Mouse (Mus musculus) liver, embryonic 15.5 days (tissue): ENCODE measurements around the gene Cenps. TPM values are rescaled to one million over a fixed set of nuclear protein-coding genes. Genes with fewer than 3 reads are reported as not detected.
"Not testable (repeated sequence)": the region's sequence is repeated elsewhere in the genome, so short reads cannot be mapped to it uniquely, and the experiment has no call there.

Experiments
- ATAC-seq: fragments of 200-750 bp; cut with Nextera tagmentation; 2 replicates; pipeline ENCODE4 v1.8.0; 2017; ENCODE audit warnings: moderate number of reproducible peaks, mild to moderate bottlenecking, moderate library complexity; ENCODE audit not compliant: insufficient read depth
- H3K27ac ChIP-seq: fragments of 300-500 bp; sonication (generic); replicated peaks from 2 replicates; pipeline ENCODE4 v1.5.1; 2015; ENCODE audit warnings: mild to moderate bottlenecking, inconsistent platforms
- H3K27me3 ChIP-seq: fragments of 300-500 bp; sonication (generic); 2 replicates; pipeline ENCODE4 v1.6.1; 2015; ENCODE audit warnings: mild to moderate bottlenecking, inconsistent platforms
- H3K36me3 ChIP-seq: fragments of 300-500 bp; sonication (generic); replicated peaks from 2 replicates; pipeline ENCODE4 v1.6.1; 2015; ENCODE audit warnings: moderate library complexity, mild to moderate bottlenecking, inconsistent platforms
- H3K4me1 ChIP-seq: fragments of 300-500 bp; sonication (generic); replicated peaks from 2 replicates; pipeline ENCODE4 v1.6.1; 2015; ENCODE audit warnings: inconsistent platforms
- H3K4me2 ChIP-seq: fragments of 300-500 bp; sonication (generic); 2 replicates; pipeline ENCODE4 v1.6.1; 2015; ENCODE audit warnings: moderate library complexity, mild to moderate bottlenecking, inconsistent platforms
- H3K4me3 ChIP-seq: fragments of 300-500 bp; sonication (generic); replicated peaks from 2 replicates; pipeline ENCODE4 v1.5.1; 2015; ENCODE audit warnings: mild to moderate bottlenecking, inconsistent platforms
- H3K9ac ChIP-seq: fragments of 300-500 bp; sonication (generic); 2 replicates; pipeline ENCODE4 v1.6.1; 2015; ENCODE audit warnings: moderate library complexity, mild to moderate bottlenecking, inconsistent platforms
- H3K9me3 ChIP-seq: fragments of 300-500 bp; sonication (generic); replicated peaks from 2 replicates; pipeline ENCODE4 v1.6.1; 2016; ENCODE audit warnings: inconsistent platforms
- WGBS: fragments of 180-500 bp; shearing (Covaris S2); methylation state at CpG from one replicate; pipeline ENCODE4 v1.1.7; 2015; ENCODE audit warnings: mixed read lengths; ENCODE audit not compliant: insufficient replicate concordance; 5-methylcytosine and 5-hydroxymethylcytosine counted together
- polyA plus RNA-seq: library from polyadenylated mRNA; unstranded; fragments of >200 nt; fragmentation: Nextera tagmentation; extraction: Ambion mirVana; gene quantifications from 2 replicates; pipeline ENCODE4 v1.2.1, GENCODE M21; 2015

Cenps gene
- polyA plus RNA-seq, 1 experiment from 2014 or later: 12.4 TPM

DNA sequence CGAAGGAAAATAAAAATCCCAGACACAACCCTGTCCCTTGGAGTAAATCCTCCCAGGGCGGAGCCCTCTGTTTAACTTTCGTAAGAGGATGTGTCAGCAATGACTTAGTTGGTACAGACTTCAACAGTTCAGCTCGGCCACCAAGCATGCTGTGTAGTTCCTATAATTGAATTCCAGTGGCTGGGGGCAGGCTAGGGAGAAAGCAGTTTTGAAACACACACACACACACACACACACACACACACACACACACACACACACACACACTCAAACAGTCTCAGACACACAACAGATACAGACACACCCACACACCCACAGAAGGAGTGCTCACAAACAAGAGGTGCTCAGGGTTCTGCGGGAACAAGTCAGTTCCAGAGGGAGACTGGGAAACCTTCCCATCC lies 34.2 kb upstream of the Cenps start:
- Histone ChIP-seq H3K4me2 (no peak overlapping the region), H3K4me3 (no peak overlapping the region), H3K9me3 (no peaks in the 10 kb centered on the region), H3K36me3 (no peaks in the 10 kb centered on the region), H3K9ac (no peak overlapping the region), H3K27me3 (no peaks in the 10 kb centered on the region), H3K4me1 (peaks cover 45% of the 10 kb centered on the region), H3K27ac (peak overlapping the region; percentile 46)
- ATAC-seq: no peak
- WGBS: 49% methylated on average over 5 of the region's 5 CpGs

DNA sequence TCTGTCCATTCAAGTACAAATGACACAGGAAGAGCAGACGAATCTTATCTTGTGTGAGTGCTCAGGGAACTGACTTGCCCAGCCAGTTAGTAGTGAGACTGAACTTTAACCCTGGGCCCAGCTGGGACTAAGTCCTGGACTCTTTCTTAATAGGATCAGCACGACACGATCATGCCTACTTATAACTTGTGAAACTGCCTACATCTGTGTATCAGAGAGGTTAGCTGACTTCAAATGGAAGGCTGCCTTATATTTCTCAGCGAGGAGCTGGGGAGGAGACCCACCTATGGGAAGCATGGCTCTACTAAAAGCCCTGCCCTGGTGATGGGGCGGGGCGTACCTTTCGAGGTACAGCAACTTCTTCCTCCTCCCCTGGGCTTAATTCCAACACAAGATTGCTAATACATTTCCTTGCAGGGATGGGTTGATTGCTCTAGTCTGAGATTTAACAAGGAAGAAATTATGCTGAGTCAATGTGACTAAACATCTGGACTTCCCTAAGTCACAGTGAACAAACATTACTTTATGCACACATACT lies 33.0 kb upstream of the Cenps start:
- Histone ChIP-seq H3K9ac (no peak overlapping the region), H3K36me3 (no peaks in the 10 kb centered on the region), H3K9me3 (no peaks in the 10 kb centered on the region), H3K27me3 (no peaks in the 10 kb centered on the region), H3K4me1 (peaks cover 55% of the 10 kb centered on the region), H3K27ac (peak overlapping the region; percentile 74), H3K4me2 (0 out of 2 replicates have a peak overlapping the region, but pooled peaks have one; percentile 6), H3K4me3 (no peak overlapping the region)
- ATAC-seq: no peak
- 44% methylated on average over 7 of the region's 7 CpGs for WGBS

DNA sequence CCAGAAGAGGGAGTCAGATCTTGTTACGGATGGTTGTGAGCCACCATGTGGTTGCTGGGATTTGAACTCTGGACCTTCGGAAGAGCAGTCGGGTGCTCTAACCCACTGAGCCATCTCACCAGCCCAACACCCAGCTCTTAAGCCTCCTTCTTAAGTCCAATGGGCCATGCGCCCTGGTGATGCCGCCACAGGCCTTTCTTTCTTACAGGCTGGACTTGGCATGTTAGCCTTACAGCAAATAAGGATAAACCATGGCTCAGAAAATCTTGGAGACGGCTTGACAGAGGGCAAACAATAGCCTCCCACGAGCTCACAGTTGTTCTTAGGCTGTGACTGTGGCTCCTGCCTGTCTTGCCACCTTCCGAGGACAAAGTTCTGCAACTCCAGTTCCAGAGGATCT lies 32.5 kb upstream of the Cenps start:
- Histone ChIP-seq H3K4me2 (0 out of 2 replicates have a peak overlapping the region, but pooled peaks have one; percentile 6), H3K27ac (peak overlapping the region; percentile 74), H3K4me1 (peaks cover 60% of the 10 kb centered on the region)
- H3K9ac ChIP-seq, ATAC-seq, H3K27me3 ChIP-seq, H3K4me3 ChIP-seq, H3K9me3 ChIP-seq, H3K36me3 ChIP-seq: not testable (repeated sequence)
- whole genome bisulfite sequencing: 68% methylated on average over 7 of the region's 8 CpGs

GRCm38 (mm10) chr4:149168016-149168415 lies 30.6 kb upstream of the Cenps start:
- peaks cover 72% of the 10 kb centered on the region for H3K4me1 ChIP-seq
- no peaks in the 10 kb centered on the region for H3K27me3 ChIP-seq
- 22% methylated on average over 2 of the region's 2 CpGs for WGBS
- H3K27ac ChIP-seq: no peak overlapping the region
- H3K9me3 ChIP-seq: no peaks in the 10 kb centered on the region
- peak overlapping the region; percentile 77 for H3K4me3 ChIP-seq
- H3K9ac ChIP-seq: no peak overlapping the region
- peak overlapping the region; percentile 97 for H3K4me2 ChIP-seq
- no peaks in the 10 kb centered on the region; the same call in 1 of the 2 replicates for H3K36me3 ChIP-seq
- ATAC-seq: no peak

DNA sequence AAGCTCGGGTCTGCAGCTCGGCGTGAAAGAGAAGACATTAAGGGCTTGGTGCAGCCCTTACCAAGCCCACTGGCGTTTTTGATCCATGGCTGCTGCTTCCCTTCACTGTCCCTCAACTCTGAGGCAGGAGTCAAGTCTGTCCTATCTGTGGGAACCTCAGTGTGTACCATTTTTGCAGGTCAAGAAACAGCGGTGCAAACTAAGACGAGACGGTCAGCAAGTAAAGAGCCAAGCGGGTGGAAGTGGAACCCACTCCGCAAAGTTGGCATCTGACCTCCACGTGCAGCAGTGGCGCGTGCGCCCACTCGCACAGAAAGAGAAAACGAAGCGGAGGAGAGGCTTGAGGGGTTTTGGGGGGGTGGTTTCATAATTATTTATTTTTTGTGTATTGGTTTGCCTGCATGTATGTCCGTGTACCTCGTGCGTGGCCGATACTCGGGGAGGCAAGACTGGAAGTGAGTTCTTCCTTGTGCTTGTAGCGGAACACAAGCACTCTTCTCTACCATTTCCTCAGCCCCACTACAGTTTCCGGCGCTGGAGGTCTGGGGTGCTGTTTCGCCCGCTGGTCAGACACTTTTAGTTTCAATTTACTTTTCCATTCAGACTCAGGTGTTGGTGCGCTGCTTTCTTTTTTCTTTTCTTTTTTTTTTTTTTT lies 29.7 kb upstream of the Cenps start:
- Histone ChIP-seq H3K4me1 (peaks cover 72% of the 10 kb centered on the region), H3K9me3 (no peaks in the 10 kb centered on the region), H3K27me3 (no peaks in the 10 kb centered on the region), H3K36me3 (peaks cover 5% of the 10 kb centered on the region), H3K9ac (peak overlapping the region; percentile 76), H3K27ac (peak overlapping the region; percentile 35), H3K4me3 (peak overlapping the region; percentile 77), H3K4me2 (peak overlapping the region; percentile 97)
- under 1% methylated on average over 27 of the region's 27 CpGs for WGBS
- peak; percentile 20 for ATAC-seq

DNA sequence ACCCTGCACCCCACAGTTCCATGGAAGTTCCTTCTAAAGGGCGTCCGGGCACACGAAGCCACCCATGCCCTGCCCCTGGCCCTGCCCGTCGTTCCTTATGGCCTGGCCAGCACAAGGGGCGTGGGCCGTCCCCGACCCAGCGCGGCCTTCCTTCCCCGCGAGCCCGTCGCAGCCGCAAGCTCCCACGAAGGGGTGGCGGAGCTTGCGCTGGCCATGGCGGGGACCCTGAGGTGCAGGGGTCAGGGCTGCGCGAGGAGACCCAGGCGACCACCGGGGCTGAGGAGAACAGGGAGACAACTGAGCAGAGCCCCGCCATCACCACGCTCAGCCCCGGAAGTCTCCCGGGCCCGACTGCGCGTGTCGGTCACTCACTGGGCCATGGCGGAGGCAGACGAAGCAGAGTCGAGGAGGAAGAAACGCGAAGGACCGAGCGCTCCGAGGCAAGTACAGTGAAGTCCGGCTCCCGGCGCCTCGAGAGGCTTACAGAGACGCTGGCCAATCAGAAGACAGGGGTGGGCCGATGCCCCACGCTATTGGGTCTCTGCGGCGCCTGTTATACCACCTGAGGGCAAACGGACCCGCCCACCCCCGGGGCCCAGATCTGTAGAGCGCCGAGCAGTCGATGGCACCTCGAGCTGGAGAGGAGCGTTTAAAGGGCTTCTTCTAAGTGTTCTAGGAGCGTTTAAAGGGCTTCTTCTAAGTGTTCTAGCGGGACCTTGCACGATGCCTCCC lies 29.0 kb upstream of the Cenps start, which contains the start of gene Pgd:
TSS of gene Pgd (minus strand) at position 557 of the 732 bp plus-strand sequence.
- ATAC-seq: peak; percentile 98
- no peaks in the 10 kb centered on the region for H3K9me3 ChIP-seq

DNA sequence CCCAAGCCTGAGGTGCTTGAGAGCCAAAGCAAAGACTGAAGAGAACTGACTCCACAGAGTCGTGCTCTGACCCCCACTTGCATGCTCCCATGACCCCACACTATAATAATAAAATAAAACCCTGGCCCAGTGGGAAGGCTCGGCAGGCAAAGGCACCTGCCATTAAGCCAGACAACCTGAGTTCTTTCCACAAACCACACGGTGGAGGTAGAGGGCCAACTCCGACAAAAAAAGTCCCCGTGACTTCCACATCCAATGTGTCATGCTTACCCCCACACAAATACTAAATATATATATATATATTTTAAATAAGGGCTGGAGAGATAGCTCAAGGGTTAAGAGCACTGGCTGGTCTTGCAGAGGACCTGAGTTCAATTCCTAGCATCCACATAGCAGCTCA lies 26.7 kb upstream of the Cenps start:
- peak overlapping the region; percentile 17; the same call in 1 of the 2 replicates for H3K4me2 ChIP-seq
- peaks cover 33% of the 10 kb centered on the region for H3K36me3 ChIP-seq
- no peak overlapping the region for H3K27ac ChIP-seq
- H3K4me1 ChIP-seq: peaks cover 56% of the 10 kb centered on the region
- no peaks in the 10 kb centered on the region for H3K9me3 ChIP-seq
- no peak for ATAC-seq
- WGBS: 55% methylated on average over 5 of the region's 5 CpGs
- H3K9ac ChIP-seq: no peak overlapping the region
- H3K27me3 ChIP-seq: no peaks in the 10 kb centered on the region
- no peak overlapping the region for H3K4me3 ChIP-seq

More for the DNA sequence above, 29.0 kb upstream of the Cenps start, which contains the start of gene Pgd:
- H3K27me3 ChIP-seq: no peaks in the 10 kb centered on the region
- WGBS: under 1% methylated on average over 59 of the region's 59 CpGs
- H3K4me2 ChIP-seq: peak within 1 kb of the TSS; percentile 97
- H3K4me1 ChIP-seq: peaks cover 70% of the 10 kb centered on the region
- peak within 1 kb of the TSS; percentile 77 for H3K4me3 ChIP-seq
- H3K9ac ChIP-seq: peak within 1 kb of the TSS; percentile 76
- H3K36me3 ChIP-seq: peaks cover 11% of the 10 kb centered on the region
- peak within 1 kb of the TSS; percentile 83 for H3K27ac ChIP-seq

DNA sequence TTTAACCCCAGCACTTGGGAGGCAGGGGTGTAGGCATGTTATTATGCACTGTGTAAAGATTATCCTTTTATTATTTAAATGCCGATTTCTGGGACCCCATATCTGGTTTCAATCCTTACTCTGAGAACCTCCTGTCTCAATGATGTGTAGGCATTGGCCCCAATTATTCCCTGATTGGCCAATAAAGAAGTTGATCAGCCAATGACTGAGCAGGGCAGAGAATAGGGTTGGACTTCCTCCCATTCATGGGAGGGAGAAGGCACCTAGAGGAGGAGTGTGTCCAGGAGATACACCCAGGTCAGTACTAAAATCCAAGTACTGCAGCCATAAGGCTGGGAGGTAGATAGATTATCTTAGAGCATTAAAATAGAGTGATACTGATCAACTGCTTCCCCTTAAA lies 25.8 kb upstream of the Cenps start:
- H3K36me3 ChIP-seq: peaks cover 42% of the 10 kb centered on the region
- no peak overlapping the region for H3K9ac ChIP-seq
- ATAC-seq: no peak
- no peak overlapping the region for H3K4me2 ChIP-seq
- H3K27ac ChIP-seq: no peak overlapping the region
- no peaks in the 10 kb centered on the region for H3K27me3 ChIP-seq
- peaks cover 55% of the 10 kb centered on the region for H3K4me1 ChIP-seq
- no peak overlapping the region for H3K4me3 ChIP-seq
- 35% methylated on average over 1 of the region's 1 CpGs for WGBS
- H3K9me3 ChIP-seq: no peaks in the 10 kb centered on the region

DNA sequence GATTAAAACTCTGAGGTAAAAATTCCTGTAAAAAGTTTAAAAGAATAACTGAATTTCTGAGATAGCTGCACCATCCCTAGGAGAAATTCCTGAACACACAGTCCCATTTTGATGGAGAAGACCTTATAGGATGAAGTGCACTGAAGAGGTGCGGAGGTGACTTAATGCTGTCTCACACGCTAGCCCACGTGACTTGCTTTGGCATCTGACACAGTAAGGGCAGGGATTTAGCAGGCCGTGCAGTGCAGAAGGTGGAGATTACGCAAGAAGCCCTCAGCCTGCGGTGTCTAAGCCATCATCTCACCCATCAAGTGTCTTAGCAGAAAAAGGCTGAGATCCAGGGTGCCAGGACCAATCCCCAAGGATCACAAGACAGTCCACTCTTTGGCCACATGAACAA lies 23.7 kb upstream of the Cenps start:
- Histone ChIP-seq H3K9ac (no peak overlapping the region), H3K4me2 (no peak overlapping the region), H3K27ac (no peak overlapping the region), H3K9me3 (no peaks in the 10 kb centered on the region), H3K27me3 (no peaks in the 10 kb centered on the region), H3K4me1 (peaks cover 38% of the 10 kb centered on the region), H3K4me3 (no peak overlapping the region), H3K36me3 (peaks cover 63% of the 10 kb centered on the region)
- 76% methylated on average over 6 of the region's 6 CpGs for WGBS
- no peak for ATAC-seq

DNA sequence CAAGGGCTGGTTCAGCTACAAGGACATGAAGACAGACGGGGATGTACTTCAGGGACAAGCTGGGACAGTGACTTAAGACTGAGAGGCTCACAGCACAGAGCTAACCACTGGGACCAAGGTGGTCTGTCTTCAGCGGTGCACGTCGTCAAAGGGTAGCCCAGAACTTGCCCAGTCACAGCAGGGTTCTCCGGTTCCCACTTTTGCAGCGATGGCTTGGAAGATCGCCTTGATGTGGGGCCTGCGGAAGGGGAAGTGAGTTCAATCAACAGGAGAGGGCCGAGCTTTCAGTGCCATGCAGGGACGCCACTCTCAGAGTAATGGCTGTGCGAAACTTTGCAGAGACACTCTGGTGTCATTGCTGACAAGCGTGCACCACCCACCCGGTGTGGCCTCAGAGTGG lies 22.5 kb upstream of the Cenps start:
- 71% methylated on average over 13 of the region's 13 CpGs for WGBS

DNA sequence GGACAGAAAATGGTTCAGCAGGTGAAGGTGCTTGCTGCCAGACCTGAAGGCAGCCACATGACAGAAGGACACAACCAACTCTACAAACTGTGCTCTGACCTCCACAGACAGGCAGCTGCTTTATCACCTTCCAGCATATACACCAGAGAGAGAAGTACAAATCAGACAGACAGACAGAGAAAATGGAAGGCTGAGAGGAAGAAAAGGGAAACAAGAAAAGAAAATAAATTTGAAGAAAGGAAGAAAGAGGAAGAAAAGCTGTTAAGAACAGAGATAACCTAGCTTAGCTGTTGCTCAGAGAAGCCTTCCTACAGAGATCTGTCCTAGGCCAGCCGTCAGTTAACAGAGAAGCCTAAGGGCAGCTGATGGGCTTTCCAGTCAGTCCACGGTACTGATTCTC lies 21.8 kb upstream of the Cenps start:
- Histone ChIP-seq H3K4me3 (no peak overlapping the region), H3K27me3 (no peaks in the 10 kb centered on the region), H3K4me1 (peaks cover 26% of the 10 kb centered on the region), H3K27ac (no peak overlapping the region), H3K4me2 (no peak overlapping the region), H3K9me3 (no peaks in the 10 kb centered on the region), H3K36me3 (peaks cover 82% of the 10 kb centered on the region), H3K9ac (no peak overlapping the region)
- 65% methylated on average over 2 of the region's 2 CpGs for WGBS
- ATAC-seq: no peak

More for the DNA sequence above, 22.5 kb upstream of the Cenps start:
- no peak for ATAC-seq
- H3K36me3 ChIP-seq: peaks cover 75% of the 10 kb centered on the region
- H3K9ac ChIP-seq: no peak overlapping the region
- no peaks in the 10 kb centered on the region for H3K27me3 ChIP-seq
- H3K4me3 ChIP-seq: no peak overlapping the region
- no peak overlapping the region for H3K27ac ChIP-seq
- H3K9me3 ChIP-seq: no peaks in the 10 kb centered on the region
- peaks cover 28% of the 10 kb centered on the region for H3K4me1 ChIP-seq
- H3K4me2 ChIP-seq: no peak overlapping the region
